Mouse (Mus musculus) limb, embryonic 14.5 days (tissue): ENCODE data around the gene Sorcs2. TPM values are rescaled to one million over a fixed set of nuclear protein-coding genes. Genes with fewer than 3 reads are reported as not detected.
"Not testable (repeated sequence)": the region's sequence is repeated elsewhere in the genome, so short reads cannot be mapped to it uniquely, and the experiment has no call there.

Experiments
- ATAC-seq: fragments of 200-750 bp; cut with Nextera tagmentation; 2 replicates; pipeline ENCODE4 v1.8.0; 2017; ENCODE audit warnings: low read depth, moderate number of reproducible peaks, moderate TSS enrichment; ENCODE audit not compliant: low FRiP score
- DNase-seq: peaks from one replicate; pipeline ENCODE4 v3.0.0-alpha.2; 2015; ENCODE audit warnings: low spot score
- H3K27ac ChIP-seq: fragments of 300-500 bp; sonication (generic); replicated peaks from 2 replicates; pipeline ENCODE4 v1.5.1; 2014; ENCODE audit warnings: low read depth, mild to moderate bottlenecking, low read length, moderate library complexity, mixed read lengths
- H3K27me3 ChIP-seq: fragments of 300-500 bp; sonication (generic); 2 replicates; pipeline ENCODE4 v1.6.1; 2014; ENCODE audit warnings: low read length, mixed read lengths; ENCODE audit not compliant: control insufficient read depth, insufficient read depth
- H3K36me3 ChIP-seq: fragments of 300-500 bp; sonication (generic); 2 replicates; pipeline ENCODE4 v1.6.1; 2014; ENCODE audit warnings: mild to moderate bottlenecking, low read length, moderate library complexity, mixed read lengths; ENCODE audit not compliant: control insufficient read depth, insufficient read depth
- H3K4me1 ChIP-seq: fragments of 300-500 bp; sonication (generic); 2 replicates; pipeline ENCODE4 v1.6.1; 2014; ENCODE audit warnings: antibody characterized with exemption, low read length, mixed read lengths; ENCODE audit not compliant: control insufficient read depth, insufficient read depth
- H3K4me2 ChIP-seq: fragments of 300-500 bp; sonication (generic); replicated peaks from 2 replicates; pipeline ENCODE4 v1.6.1; 2014; ENCODE audit warnings: low read depth, mild to moderate bottlenecking, low read length, moderate library complexity; ENCODE audit not compliant: severe bottlenecking
- H3K4me3 ChIP-seq: fragments of 300-500 bp; sonication (generic); replicated peaks from 2 replicates; pipeline ENCODE4 v1.5.1; 2014; ENCODE audit warnings: low read length
- H3K9ac ChIP-seq: fragments of 300-500 bp; sonication (generic); 2 replicates; pipeline ENCODE4 v1.6.1; 2014; ENCODE audit warnings: mild to moderate bottlenecking, low read depth, low read length, moderate library complexity; ENCODE audit not compliant: severe bottlenecking
- H3K9me3 ChIP-seq: fragments of 300-500 bp; sonication (generic); 2 replicates; pipeline ENCODE4 v1.6.1; 2016; ENCODE audit warnings: low read length; ENCODE audit not compliant: control insufficient read depth
- POLR2A ChIP-seq: fragments of 200-500 bp; IDR thresholded peaks from 2 replicates; pipeline ENCODE4 v1.8.0; 2012; ENCODE audit warnings: inconsistent platforms, mild to moderate bottlenecking, moderate library complexity, borderline replicate concordance; ENCODE audit not compliant: insufficient read depth, insufficient read length; ENCODE audit errors: extremely low read depth
- WGBS: fragments of 180-500 bp; shearing (Covaris S2); extraction: QIAGEN DNeasy Blood & Tissue Kit; methylation state at CpG from one replicate; pipeline ENCODE4 v1.1.7; 2014; 5-methylcytosine and 5-hydroxymethylcytosine counted together
- polyA plus RNA-seq, 2 experiments: library from polyadenylated mRNA; depleted of rRNA in 1 of 2; stranded (reverse) in 1 of 2; unstranded in 1 of 2; fragments of >200 nt; fragmentation: Nextera tagmentation in 1 of 2; extraction: Ambion mirVana in 1 of 2; gene quantifications; 2 replicates each; pipeline versions ENCODE4 v1.2.1 to v1.2.3; 2012 to 2014

Gene Sorcs2
- polyA plus RNA-seq, 2 experiments, result 25.4 to 34.4 TPM

DNA sequence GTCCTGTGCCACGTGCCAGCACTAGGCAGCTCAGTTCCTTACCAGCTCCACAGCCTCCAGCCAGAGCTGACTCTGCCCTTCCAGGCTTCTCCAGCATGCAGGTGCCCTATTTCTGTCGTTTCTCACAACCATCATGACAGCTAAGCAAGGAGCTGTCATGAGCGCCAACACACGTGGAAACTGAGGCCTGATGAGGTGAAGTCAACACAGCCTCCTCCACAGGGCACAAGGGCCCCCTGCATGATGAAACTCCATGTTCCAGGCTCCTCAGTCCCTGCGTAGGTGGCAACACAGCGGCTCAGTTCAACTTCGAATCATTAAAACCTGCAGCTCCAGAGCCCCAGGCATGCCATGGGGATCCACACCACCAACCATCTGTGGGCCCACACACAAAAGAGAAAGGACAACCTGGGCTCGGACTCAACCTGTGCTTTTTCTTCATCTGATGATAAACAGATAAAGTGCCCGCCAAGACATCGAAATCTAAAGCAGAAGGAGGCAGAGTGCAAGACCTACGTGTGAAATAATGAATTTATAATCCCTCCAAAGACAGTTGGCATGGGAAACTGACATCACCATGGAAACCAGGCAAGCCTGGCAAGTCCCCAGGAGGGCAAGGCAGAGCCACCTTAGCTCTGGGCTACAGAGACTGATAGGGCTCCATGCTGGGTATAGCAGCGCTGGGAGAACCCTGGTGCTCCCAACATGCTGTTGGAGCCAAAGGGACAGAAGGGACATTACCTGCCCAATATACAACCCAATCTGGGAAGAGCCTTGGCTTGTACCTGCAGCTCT, 139.4 kb downstream of the Sorcs2 start:
- H3K36me3 ChIP-seq, result no peaks in the 10 kb centered on the region
- H3K27me3 ChIP-seq, result no peaks in the 10 kb centered on the region
- H3K9ac ChIP-seq, result no peak overlapping the region
- no peaks in the 10 kb centered on the region for H3K9me3 ChIP-seq
- DNase-seq, result no peak
- no peak overlapping the region for H3K4me3 ChIP-seq
- no peak for TF ChIP-seq POLR2A
- ATAC-seq, result no peak
- H3K27ac ChIP-seq, result no peak overlapping the region
- WGBS, result 84% methylated on average over 12 of the region's 12 CpGs
- H3K4me1 ChIP-seq, result peaks cover 46% of the 10 kb centered on the region
- H3K4me2 ChIP-seq, result no peak overlapping the region

DNA sequence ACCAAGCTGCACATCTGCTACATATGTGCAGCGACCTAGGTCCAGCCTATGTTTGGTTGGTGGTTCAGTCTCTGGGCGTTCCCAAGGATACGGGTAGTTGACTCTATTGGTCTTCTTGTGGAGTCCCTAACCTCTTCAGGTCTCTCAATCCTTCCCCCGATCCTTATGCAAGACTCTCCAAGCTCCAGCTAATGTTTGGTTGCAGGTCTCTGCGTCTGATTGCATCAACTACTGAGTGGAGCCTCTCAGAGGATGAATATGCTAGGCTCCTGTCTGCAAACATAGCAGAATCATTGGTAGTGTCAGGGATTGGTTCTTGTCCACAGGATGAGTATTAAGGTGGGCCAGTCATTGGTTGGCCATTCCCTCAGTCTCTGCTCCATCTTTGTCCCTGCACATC, 140.9 kb downstream of the Sorcs2 start:
- DNase-seq, result no peak
- TF ChIP-seq POLR2A, result no peak
- Histone ChIP-seq H3K4me1 (peaks cover 57% of the 10 kb centered on the region), H3K9ac (no peak overlapping the region), H3K4me2 (no peak overlapping the region), H3K4me3 (no peak overlapping the region), H3K9me3 (no peaks in the 10 kb centered on the region), H3K27ac (no peak overlapping the region), H3K36me3 (no peaks in the 10 kb centered on the region), H3K27me3 (no peaks in the 10 kb centered on the region)
- ATAC-seq, result no peak
- 95% methylated on average over 5 of the region's 5 CpGs for WGBS

DNA sequence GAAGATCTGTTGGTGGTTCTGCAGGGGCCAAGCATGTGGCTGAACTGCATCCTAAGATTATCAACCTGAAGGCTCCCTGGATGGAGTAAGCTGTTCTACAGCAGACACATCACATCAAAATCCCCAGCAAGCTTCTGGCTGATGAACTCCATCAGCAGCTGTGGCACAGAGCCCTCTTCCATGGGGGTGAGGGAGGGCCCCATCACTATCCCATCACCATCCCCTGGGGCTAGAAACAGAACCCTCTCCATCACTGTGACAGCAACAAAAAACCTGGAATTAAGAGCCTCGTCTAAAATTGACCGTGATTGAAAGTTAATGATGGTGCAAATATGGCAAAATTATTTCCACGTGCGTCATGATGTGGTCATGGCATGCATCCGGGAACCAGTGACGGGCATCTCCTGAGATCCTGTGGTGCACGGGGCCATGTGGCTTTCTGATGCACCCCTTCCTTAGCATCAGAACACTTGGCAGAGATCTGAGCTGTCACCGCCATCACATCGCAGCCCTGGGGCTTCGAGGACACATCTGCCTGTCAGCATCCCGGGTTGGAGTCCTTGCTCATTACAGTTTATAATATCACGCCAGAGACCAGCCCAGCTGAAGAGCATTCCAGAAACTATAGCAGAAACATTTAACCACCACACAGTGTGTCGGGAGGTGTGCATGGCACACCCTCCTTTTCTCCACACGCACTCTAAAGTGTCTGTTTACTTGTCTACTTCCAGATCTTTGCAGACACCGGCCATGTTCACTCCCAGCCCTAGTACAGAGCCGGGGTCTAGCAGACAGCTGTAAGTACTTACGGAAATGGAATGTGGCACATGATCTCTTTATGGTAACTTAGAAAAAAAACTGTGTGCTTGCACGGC, 143.1 kb downstream of the Sorcs2 start:
- H3K9me3 ChIP-seq, result no peaks in the 10 kb centered on the region
- ATAC-seq (peak; percentile 80), DNase-seq (peak; percentile 59)
- no peak for TF ChIP-seq POLR2A
- peaks cover 50% of the 10 kb centered on the region for H3K4me1 ChIP-seq
- WGBS, result 28% methylated on average over 18 of the region's 18 CpGs
- H3K27me3 ChIP-seq, result no peaks in the 10 kb centered on the region
- no peaks in the 10 kb centered on the region for H3K36me3 ChIP-seq
- no peak overlapping the region; the same call in 1 of the 2 replicates for H3K4me2 ChIP-seq
- no peak overlapping the region for H3K9ac ChIP-seq
- no peak overlapping the region for H3K4me3 ChIP-seq
- peak overlapping the region; percentile 35; the same call in 1 of the 2 replicates for H3K27ac ChIP-seq

DNA sequence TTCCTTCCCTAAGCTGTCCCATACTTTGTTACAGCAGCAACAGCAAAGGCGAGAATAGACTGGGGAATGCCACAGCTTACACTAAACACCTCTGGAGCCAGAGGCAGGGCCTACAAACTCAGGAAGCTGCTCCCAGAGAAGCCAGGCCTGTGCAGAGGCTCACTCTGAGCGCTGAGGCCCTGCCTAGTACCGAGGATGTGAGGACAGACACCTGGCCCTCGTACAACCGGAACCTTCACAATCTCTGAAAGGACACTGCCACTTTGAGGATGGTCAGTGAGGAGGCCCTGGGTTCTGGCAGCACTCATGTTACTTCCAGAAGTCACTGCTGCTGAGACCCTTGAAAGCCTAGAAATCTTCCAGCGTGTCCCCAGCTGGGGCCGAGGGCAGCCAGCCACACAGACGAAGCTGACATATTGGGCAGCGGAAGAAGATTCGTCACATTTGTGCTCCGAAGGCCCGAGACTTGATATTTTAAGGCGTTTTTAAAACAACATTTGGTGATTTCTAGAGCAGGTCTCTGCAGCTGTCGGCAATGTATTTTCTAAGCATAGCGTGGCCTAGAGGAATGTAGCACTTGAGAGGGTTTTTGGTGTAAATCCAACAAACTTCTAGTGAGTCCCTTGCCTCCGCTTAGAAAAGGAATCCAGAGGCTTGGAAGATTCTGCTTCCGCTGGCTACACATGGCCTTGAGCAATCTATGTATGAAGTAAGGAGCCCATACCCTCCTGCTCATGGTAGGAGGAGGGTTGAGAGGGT, 145.0 kb downstream of the Sorcs2 start:
- no peak overlapping the region for H3K4me2 ChIP-seq
- ATAC-seq (peak; percentile 58; the same call in 1 of the 2 replicates), DNase-seq (peak; percentile 86)
- no peak overlapping the region for H3K4me3 ChIP-seq
- H3K9ac ChIP-seq, result no peak overlapping the region
- 61% methylated on average over 17 of the region's 17 CpGs for WGBS
- H3K36me3 ChIP-seq, result no peaks in the 10 kb centered on the region
- H3K27ac ChIP-seq, result peak overlapping the region; percentile 70
- peaks cover 44% of the 10 kb centered on the region for H3K4me1 ChIP-seq
- TF ChIP-seq POLR2A, result no peak
- no peaks in the 10 kb centered on the region for H3K9me3 ChIP-seq
- H3K27me3 ChIP-seq, result no peaks in the 10 kb centered on the region

DNA sequence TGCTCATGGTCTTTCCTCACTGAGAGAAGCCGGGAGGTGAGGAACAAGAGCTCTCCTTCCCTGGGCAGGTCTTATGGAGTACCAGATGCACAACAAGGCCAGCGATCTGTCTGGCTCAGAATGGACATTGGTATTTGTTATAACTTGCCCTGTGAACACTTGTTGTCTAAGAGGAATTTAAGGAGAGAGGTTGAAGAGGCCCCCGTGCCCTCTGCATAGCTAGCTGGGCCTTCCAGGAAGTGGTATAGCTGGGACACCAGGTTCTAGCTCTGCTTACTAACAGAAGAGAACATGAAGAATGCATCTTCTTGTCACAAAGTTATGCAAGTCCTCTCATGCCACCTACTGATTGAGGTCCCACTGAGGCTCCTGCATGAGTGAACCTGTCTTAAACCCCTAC, 149.9 kb downstream of the Sorcs2 start:
- Histone ChIP-seq H3K4me3 (no peak overlapping the region), H3K27ac (no peak overlapping the region), H3K36me3 (no peaks in the 10 kb centered on the region), H3K4me2 (no peak overlapping the region), H3K9me3 (no peaks in the 10 kb centered on the region), H3K4me1 (peaks cover 12% of the 10 kb centered on the region), H3K27me3 (no peaks in the 10 kb centered on the region), H3K9ac (no peak overlapping the region)
- DNase-seq, result no peak
- 86% methylated on average over 3 of the region's 3 CpGs for WGBS
- TF ChIP-seq POLR2A, result no peak
- ATAC-seq, result no peak

DNA sequence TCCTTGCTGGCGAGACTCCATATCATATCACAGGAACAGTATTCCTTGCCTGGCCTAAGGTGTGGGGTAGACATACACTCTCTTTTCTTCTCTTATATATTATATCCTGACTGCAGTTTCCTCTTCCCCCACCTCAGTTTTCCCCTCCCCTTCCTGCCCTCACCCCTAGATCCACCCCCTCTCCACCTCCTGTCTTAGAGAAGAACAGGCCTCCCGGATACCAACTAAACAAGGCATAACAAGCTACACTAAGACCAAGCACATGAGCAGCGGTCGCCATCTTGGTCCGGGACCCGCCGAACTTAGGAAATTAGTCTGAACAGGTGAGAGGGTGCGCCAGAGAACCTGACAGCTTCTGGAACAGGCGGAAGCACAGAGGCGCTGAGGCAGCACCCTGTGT, 160.4 kb downstream of the Sorcs2 start:
- WGBS, result 94% methylated on average over 7 of the region's 10 CpGs
- DNase-seq, H3K9me3 ChIP-seq, H3K36me3 ChIP-seq, H3K9ac ChIP-seq, H3K4me1 ChIP-seq, H3K27ac ChIP-seq, ATAC-seq, H3K4me2 ChIP-seq, H3K27me3 ChIP-seq, H3K4me3 ChIP-seq: not testable (repeated sequence)
